Mouse (Mus musculus) spleen, postnatal 10 days (tissue): ENCODE measurements around the gene Polr3c.
"Not testable (repeated sequence)": the region's sequence is repeated elsewhere in the genome, so short reads cannot be mapped to it uniquely, and the experiment has no call there.

Source experiments
- DNase-seq, 2 experiments: peaks; one replicate each; pipeline ENCODE4 v3.0.0; 2021 to 2022; ENCODE audit warnings: low spot score in 2 of 2

Polr3c gene

GRCm38 (mm10) chr3:96678456-96678855 is 49.0 kb downstream of the Polr3c start:
- no peak for DNase-seq

DNA sequence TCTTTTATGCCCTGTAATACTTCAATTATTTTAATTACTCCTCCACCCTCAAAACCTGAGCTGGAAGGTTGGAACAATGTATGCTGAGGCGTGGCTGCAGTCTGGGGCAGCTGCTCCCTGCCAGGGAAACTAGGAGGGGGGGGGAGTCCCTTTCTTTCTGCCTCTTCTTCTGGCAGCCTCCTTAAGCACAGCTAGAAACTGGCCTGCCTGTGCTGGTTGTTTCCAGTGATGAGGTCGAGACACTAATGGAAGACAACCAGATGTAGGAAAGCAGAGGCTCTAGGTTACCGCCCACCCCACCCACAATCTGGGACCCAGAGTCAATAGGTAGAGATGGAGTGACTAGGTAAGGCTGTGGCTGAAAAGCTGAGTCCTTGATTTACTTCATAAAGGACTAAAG is 51.7 kb downstream of the Polr3c start:
- no peak for DNase-seq

DNA sequence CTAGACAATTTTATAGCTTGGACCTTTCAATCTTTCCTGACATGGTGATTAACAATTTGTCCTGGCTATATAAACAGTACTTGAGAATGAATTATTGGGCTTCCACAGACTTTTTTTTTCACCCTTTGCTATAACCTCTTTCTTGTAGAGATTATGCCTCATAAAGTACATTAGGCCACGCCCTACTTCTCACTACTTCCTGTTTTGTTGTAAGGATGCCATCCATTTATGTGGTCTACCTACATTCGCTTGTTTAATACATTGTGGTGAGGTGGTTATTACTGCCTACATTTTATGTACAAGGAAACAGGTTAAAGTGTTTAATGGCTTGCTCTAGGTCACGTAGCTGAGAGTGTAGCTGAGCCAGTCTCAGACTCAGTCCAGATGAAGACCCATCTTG is 52.3 kb downstream of the Polr3c start:
- DNase-seq, result no peak

GRCm38 (mm10) chr3:96674442-96674841 is 53.0 kb downstream of the Polr3c start:
- DNase-seq, result no peak

GRCm38 (mm10) chr3:96673514-96673913 is 53.9 kb downstream of the Polr3c start:
- DNase-seq, result no peak

- no peak for DNase-seq
Measured at GRCm38 (mm10) chr3:96671519-96671918, 55.9 kb downstream of the Polr3c start.

- DNase-seq, result peak; percentile 36 to 79
Measured at GRCm38 (mm10) chr3:96669727-96670468, 57.5 kb downstream of the Polr3c start, which contains the start of gene Ankrd35. Ankrd35 (plus strand) TSS chr3:96670131.

GRCm38 (mm10) chr3:96668424-96669067 is 58.9 kb downstream of the Polr3c start:
- DNase-seq, result no peak

- peak in 1 of 2 experiments; percentile 37 for DNase-seq
Measured at GRCm38 (mm10) chr3:96667316-96667715, 60.1 kb downstream of the Polr3c start.

GRCm38 (mm10) chr3:96666916-96667315 is 60.5 kb downstream of the Polr3c start:
- no peak for DNase-seq

GRCm38 (mm10) chr3:96665732-96666363 is 61.6 kb downstream of the Polr3c start:
- DNase-seq, result not testable (repeated sequence)

DNA sequence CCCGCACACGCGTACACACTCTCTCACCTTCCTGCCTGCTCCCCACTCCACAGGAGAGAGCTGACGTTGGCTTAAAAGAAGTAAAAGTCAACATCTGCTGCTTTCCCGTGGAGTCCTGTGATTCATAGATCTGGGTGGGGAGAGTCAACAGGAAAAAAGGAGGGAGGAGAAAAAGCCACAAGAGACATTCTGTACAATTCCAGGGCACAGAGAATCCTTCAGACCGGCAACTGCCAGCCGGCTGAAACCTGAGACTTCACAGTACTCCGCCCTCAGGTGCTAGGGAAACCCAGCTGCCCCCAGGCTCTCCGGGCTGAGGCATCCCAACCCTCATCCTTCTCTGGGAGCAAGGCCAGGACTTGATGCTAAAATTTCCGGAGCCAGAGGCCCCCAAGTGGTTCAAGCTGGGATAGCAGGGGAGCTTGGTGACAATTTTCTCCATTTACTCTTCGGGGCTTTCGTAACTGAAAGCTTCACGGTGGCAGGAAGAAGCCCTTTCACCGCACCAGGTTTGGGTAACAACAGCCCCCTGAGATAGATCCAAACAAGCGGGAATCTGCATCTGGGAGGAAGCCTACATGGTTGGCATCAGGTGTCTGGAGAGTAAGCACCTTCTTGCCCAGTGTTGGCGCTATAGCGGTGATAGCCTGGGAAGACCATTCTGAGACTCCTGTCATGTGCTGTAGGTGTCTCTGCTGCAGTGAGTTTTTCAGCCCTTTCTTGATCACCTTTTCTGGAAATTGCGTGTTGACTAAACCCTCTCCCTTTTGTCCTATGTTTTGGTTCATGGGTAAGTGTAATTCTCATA is 63.8 kb downstream of the Polr3c start:
- DNase-seq, result peak; percentile 54 to 79

DNA sequence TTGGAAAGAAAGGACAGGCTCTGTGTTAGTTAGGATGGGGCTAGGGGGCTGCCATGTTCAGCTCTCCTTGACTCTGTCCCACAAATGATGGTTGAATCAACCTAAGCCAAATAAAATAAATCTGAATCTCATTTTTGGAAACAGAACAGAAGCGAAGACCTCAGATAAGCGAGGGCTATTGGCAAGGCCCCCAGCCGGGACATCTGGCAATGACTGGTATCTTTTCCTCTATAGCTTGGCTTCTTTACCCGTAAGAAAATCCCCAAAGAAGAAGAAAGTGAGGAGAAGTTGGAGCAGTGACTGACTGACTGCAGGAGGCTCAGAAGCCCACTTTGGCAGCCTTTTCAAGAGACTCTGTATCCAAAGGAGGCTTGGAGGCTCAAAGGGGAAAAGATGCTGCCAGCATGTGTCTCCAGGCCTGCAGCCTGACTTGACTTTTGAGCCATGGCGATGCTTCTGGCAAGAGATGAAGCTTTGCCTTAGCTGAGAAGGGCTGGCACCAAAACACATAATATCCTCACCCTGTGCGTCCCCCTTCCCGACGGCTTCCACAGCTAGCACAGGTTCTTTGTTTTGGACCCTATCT is 64.6 kb downstream of the Polr3c start:
- no peak for DNase-seq
